Mouse (Mus musculus) hindbrain, embryonic 16.5 days (tissue): ENCODE measurements around the gene Zswim3. TPM values are rescaled to one million over a fixed set of nuclear protein-coding genes. Genes with fewer than 3 reads are reported as not detected.

Experiments used
- ATAC-seq: fragments of 200-750 bp; cut with Nextera tagmentation; 2 replicates; pipeline ENCODE4 v1.8.0; 2017; ENCODE audit warnings: moderate TSS enrichment, moderate library complexity
- H3K27ac ChIP-seq: fragments of 300-500 bp; sonication (generic); 2 replicates; pipeline ENCODE4 v1.5.1; 2014; ENCODE audit warnings: low read depth, mild to moderate bottlenecking, control low read depth, low read length, moderate library complexity
- H3K27me3 ChIP-seq: fragments of 300-500 bp; sonication (generic); replicated peaks from 2 replicates; pipeline ENCODE4 v1.6.1; 2014; ENCODE audit warnings: low read length; ENCODE audit not compliant: control insufficient read depth, insufficient read depth
- H3K36me3 ChIP-seq: fragments of 300-500 bp; sonication (generic); 2 replicates; pipeline ENCODE4 v1.6.1; 2014; ENCODE audit warnings: mild to moderate bottlenecking, low read length, moderate library complexity, mixed read lengths; ENCODE audit not compliant: control insufficient read depth, insufficient read depth
- H3K4me1 ChIP-seq: fragments of 300-500 bp; sonication (generic); 2 replicates; pipeline ENCODE4 v1.6.1; 2014; ENCODE audit warnings: low read depth, low read length; ENCODE audit not compliant: control insufficient read depth, insufficient read depth
- H3K4me2 ChIP-seq: fragments of 300-500 bp; sonication (generic); 2 replicates; pipeline ENCODE4 v1.6.1; 2014; ENCODE audit warnings: mild to moderate bottlenecking, low read length, control low read depth, moderate library complexity
- H3K4me3 ChIP-seq: fragments of 300-500 bp; sonication (generic); 2 replicates; pipeline ENCODE4 v1.5.1; 2014; ENCODE audit warnings: mild to moderate bottlenecking, low read length, control low read depth, moderate library complexity
- H3K9ac ChIP-seq: fragments of 300-500 bp; sonication (generic); 2 replicates; pipeline ENCODE4 v1.6.1; 2014; ENCODE audit warnings: low read depth, mild to moderate bottlenecking, control low read depth, low read length, moderate library complexity
- H3K9me3 ChIP-seq: fragments of 300-500 bp; sonication (generic); 2 replicates; pipeline ENCODE4 v1.6.1; 2014; ENCODE audit warnings: mild to moderate bottlenecking, low read length, moderate library complexity; ENCODE audit not compliant: control insufficient read depth
- WGBS: fragments of 180-500 bp; shearing (Covaris S2); extraction: QIAGEN DNeasy Blood & Tissue Kit; methylation state at CpG from one replicate; pipeline ENCODE4 v1.1.7; 2014; 5-methylcytosine and 5-hydroxymethylcytosine counted together
- polyA plus RNA-seq: library from polyadenylated mRNA; unstranded; fragments of >200 nt; fragmentation: Nextera tagmentation; extraction: Ambion mirVana; gene quantifications from 2 replicates; pipeline ENCODE4 v1.2.1, GENCODE M21; 2015

Zswim3 gene
- polyA plus RNA-seq, 1 experiment from 2014 or later, result 16.4 TPM

DNA sequence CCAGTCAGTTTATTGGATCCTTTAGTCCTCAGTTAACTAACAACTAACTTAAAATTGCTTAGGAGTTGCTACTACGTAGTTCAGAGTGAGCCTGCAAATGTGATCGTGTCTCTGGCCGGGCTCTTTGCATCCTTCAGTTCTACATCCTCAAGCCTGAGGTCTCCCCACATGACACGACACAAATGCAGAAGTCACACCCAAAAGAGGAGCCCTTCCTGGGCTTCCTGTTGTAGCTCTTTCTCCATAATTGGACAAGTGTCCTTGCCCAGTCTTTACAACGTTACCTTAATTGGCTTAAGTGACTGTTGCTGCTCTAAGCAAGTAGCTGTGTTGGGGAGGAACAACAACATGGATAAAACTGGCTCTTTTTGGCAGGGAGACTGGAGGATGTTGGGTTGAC, 10.4 kb downstream of the Zswim3 start:
- no peaks in the 10 kb centered on the region for H3K36me3 ChIP-seq
- no peaks in the 10 kb centered on the region for H3K9me3 ChIP-seq
- H3K27ac ChIP-seq, result no peak overlapping the region
- H3K4me2 ChIP-seq, result no peak overlapping the region
- ATAC-seq, result no peak
- no peaks in the 10 kb centered on the region for H3K27me3 ChIP-seq
- WGBS, result 91% methylated on average over 5 of the region's 5 CpGs
- H3K4me1 ChIP-seq, result no peaks in the 10 kb centered on the region
- no peak overlapping the region for H3K9ac ChIP-seq
- H3K4me3 ChIP-seq, result no peak overlapping the region

DNA sequence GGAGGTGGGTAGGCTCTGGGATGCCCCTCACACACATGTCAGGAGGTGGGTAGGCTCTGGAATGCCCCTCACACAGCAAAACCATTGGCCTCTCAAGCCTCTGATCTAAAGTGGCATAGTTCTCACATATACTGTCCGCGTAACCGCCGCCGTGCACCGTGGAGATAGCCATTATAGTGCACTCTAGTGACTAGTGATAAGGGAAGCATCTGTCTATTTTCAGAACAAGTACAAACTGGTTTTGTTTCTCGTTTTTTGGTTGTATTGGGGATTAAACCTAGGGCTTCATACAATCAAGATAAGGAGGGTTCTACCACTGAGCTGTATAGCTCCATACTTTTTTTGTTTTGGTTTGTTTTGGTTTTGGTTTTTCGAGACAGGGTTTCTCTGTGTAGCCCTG, 10.9 kb downstream of the Zswim3 start:
- no peak overlapping the region for H3K4me2 ChIP-seq
- H3K9me3 ChIP-seq, result no peaks in the 10 kb centered on the region
- no peaks in the 10 kb centered on the region; the same call in 1 of the 2 replicates for H3K36me3 ChIP-seq
- no peak overlapping the region for H3K9ac ChIP-seq
- ATAC-seq, result no peak
- no peaks in the 10 kb centered on the region for H3K4me1 ChIP-seq
- WGBS, result 92% methylated on average over 8 of the region's 8 CpGs
- H3K27ac ChIP-seq, result no peak overlapping the region
- H3K4me3 ChIP-seq, result no peak overlapping the region
- H3K27me3 ChIP-seq, result no peaks in the 10 kb centered on the region

GRCm38 (mm10) chr2:164817206-164817605, 12.3 kb downstream of the Zswim3 start:
- H3K4me2 ChIP-seq, result no peak overlapping the region
- H3K4me1 ChIP-seq, result peaks cover 1% of the 10 kb centered on the region
- 89% methylated on average over 6 of the region's 6 CpGs for WGBS
- peaks cover 3% of the 10 kb centered on the region; the same call in 1 of the 2 replicates for H3K36me3 ChIP-seq
- H3K27me3 ChIP-seq, result no peaks in the 10 kb centered on the region
- H3K27ac ChIP-seq, result no peak overlapping the region
- H3K9ac ChIP-seq, result no peak overlapping the region
- no peaks in the 10 kb centered on the region for H3K9me3 ChIP-seq
- ATAC-seq, result no peak
- no peak overlapping the region for H3K4me3 ChIP-seq

DNA sequence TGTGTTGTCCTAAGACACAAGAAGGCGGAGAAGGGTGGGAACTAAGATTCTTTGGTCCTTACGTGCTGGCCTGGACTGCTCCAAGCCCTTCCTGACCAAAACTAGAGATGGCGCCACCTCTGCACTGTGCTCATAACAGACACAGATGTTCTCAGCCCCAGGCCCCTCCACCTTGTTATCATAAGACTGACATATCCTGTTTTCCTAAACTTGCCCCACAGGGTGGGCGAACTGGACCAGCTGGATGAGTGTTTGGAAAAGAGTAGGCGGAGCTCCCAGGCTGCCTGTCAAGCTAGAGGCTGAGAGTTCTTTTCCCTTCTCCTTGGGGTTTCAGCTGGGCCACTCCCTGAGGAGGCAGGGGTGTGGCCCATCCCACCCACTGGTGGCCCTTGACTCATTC, 12.8 kb downstream of the Zswim3 start:
- Histone ChIP-seq H3K4me3 (no peak overlapping the region), H3K9ac (no peak overlapping the region), H3K36me3 (peaks cover 3% of the 10 kb centered on the region; the same call in 1 of the 2 replicates), H3K4me1 (peaks cover 3% of the 10 kb centered on the region), H3K9me3 (no peaks in the 10 kb centered on the region), H3K27ac (no peak overlapping the region), H3K27me3 (no peaks in the 10 kb centered on the region), H3K4me2 (no peak overlapping the region)
- WGBS, result 82% methylated on average over 5 of the region's 5 CpGs
- no peak for ATAC-seq

GRCm38 (mm10) chr2:164821060-164821459, 16.2 kb downstream of the Zswim3 start:
- no peaks in the 10 kb centered on the region for H3K9me3 ChIP-seq
- no peak for ATAC-seq
- H3K4me2 ChIP-seq, result no peak overlapping the region
- H3K4me3 ChIP-seq, result no peak overlapping the region
- no peak overlapping the region for H3K27ac ChIP-seq
- 77% methylated on average over 6 of the region's 6 CpGs for WGBS
- H3K4me1 ChIP-seq, result peaks cover 9% of the 10 kb centered on the region
- H3K9ac ChIP-seq, result no peak overlapping the region
- H3K36me3 ChIP-seq, result peaks cover 15% of the 10 kb centered on the region
- no peaks in the 10 kb centered on the region for H3K27me3 ChIP-seq

- Histone ChIP-seq H3K27ac (peak within 1 kb of the TSS; percentile 95), H3K36me3 (peaks cover 20% of the 10 kb centered on the region), H3K27me3 (no peaks in the 10 kb centered on the region), H3K4me1 (peaks cover 9% of the 10 kb centered on the region), H3K4me2 (peak within 1 kb of the TSS; percentile 67), H3K9me3 (no peaks in the 10 kb centered on the region), H3K9ac (peak within 1 kb of the TSS; percentile 86), H3K4me3 (peak within 1 kb of the TSS; percentile 83)
- WGBS, result under 1% methylated on average over 32 of the region's 32 CpGs
- peak; percentile 100 for ATAC-seq
Measured at GRCm38 (mm10) chr2:164822636-164823165, 17.8 kb downstream of the Zswim3 start, which contains the start of gene Zswim1. TSS of gene Zswim1 (plus strand) at chr2:164822686.

- peak overlapping the region; percentile 86 for H3K9ac ChIP-seq
- peak overlapping the region; percentile 95 for H3K27ac ChIP-seq
- WGBS, result 3% methylated on average over 10 of the region's 10 CpGs
- H3K4me2 ChIP-seq, result peak overlapping the region; percentile 67
- H3K9me3 ChIP-seq, result no peaks in the 10 kb centered on the region
- peaks cover 9% of the 10 kb centered on the region for H3K4me1 ChIP-seq
- H3K36me3 ChIP-seq, result peaks cover 23% of the 10 kb centered on the region
- peak overlapping the region; percentile 83 for H3K4me3 ChIP-seq
- ATAC-seq, result peak; percentile 46
- no peaks in the 10 kb centered on the region for H3K27me3 ChIP-seq
Measured at GRCm38 (mm10) chr2:164823181-164823585, 18.3 kb downstream of the Zswim3 start.

DNA sequence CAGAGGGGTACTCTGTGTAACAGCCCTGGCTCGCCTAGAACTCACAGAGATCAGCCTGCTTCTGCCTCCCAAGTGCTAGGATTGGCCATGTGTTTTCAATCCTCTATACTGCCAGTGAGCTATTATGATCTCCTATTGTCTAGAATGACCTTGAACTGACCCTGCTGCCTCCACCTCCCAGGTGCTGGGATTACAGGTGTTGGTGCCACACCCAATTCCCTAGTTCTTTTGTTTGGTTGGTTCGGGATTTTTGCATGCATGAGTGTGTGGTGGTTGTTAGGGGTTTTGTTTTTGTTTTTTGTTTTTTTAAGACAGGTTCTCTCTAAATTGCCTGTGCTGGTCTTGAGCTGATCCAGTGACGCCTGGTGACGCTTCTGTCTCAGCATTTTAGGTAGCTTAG, 19.1 kb downstream of the Zswim3 start:
- Histone ChIP-seq H3K9ac (no peak overlapping the region), H3K36me3 (peaks cover 23% of the 10 kb centered on the region), H3K9me3 (no peaks in the 10 kb centered on the region), H3K27ac (no peak overlapping the region), H3K4me3 (no peak overlapping the region), H3K27me3 (no peaks in the 10 kb centered on the region), H3K4me2 (peak overlapping the region; percentile 67), H3K4me1 (peaks cover 9% of the 10 kb centered on the region)
- 93% methylated on average over 4 of the region's 4 CpGs for whole genome bisulfite sequencing
- ATAC-seq, result no peak

GRCm38 (mm10) chr2:164825521-164825920, 20.6 kb downstream of the Zswim3 start:
- no peak overlapping the region for H3K4me2 ChIP-seq
- 94% methylated on average over 17 of the region's 17 CpGs for WGBS
- H3K9ac ChIP-seq, result no peak overlapping the region
- no peak overlapping the region for H3K27ac ChIP-seq
- H3K9me3 ChIP-seq, result no peaks in the 10 kb centered on the region
- no peak overlapping the region for H3K4me3 ChIP-seq
- no peak for ATAC-seq
- peaks cover 9% of the 10 kb centered on the region for H3K4me1 ChIP-seq
- H3K36me3 ChIP-seq, result peaks cover 23% of the 10 kb centered on the region
- H3K27me3 ChIP-seq, result no peaks in the 10 kb centered on the region
